Mouse (Mus musculus) G1E (cell line): Measurements from ENCODE around the gene Olfr8.
"Not testable (repeated sequence)": the region's sequence is repeated elsewhere in the genome, so short reads cannot be mapped to it uniquely, and the experiment has no call there.

ENCODE experiments used
- CTCF ChIP-seq: IDR thresholded peaks from 2 replicates; pipeline ENCODE4 v1.5.1; 2012; ENCODE audit warnings: low read depth, low read length, inconsistent platforms, mixed read lengths
- GATA1 ChIP-seq: IDR thresholded peaks from 2 replicates; pipeline ENCODE4 v1.6.1; 2012; ENCODE audit warnings: borderline replicate concordance, low read length, inconsistent platforms, mixed read lengths
- POLR2AphosphoS5 ChIP-seq: IDR thresholded peaks from 2 replicates; pipeline ENCODE4 v1.6.1; 2012; ENCODE audit warnings: low read depth, low read length, inconsistent platforms; ENCODE audit not compliant: insufficient replicate concordance
- TAL1 ChIP-seq: conservative IDR thresholded peaks from 2 replicates; pipeline ENCODE4 v1.6.1; 2012; ENCODE audit warnings: low read depth, low read length, inconsistent platforms, mixed read lengths

DNA sequence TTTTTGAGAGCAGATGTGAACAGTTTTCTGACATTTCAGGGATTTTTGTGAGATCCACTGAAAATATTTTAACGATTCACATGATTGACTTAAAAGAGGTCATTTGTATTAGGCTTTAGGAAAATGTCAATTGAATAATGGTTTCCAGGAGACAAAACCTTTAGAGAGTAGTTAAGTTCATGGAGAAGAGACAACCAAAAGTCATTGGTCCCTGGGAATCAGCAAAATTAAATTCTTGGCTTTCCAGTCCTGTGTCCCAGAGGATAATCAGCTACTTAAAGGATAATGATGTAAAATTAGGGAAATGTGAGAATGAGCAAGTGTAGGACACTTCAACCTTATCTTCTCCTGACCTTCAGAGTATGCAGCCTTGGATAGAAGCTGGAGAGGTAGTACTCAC lies at the start of gene Olfr8:
- not testable (repeated sequence) for TF ChIP-seq CTCF, TAL1, GATA1, POLR2AphosphoS5
